Mouse (Mus musculus) ovary, adult 10 weeks (tissue): ENCODE data around the gene Sgta. TPM values are rescaled to one million over a fixed set of nuclear protein-coding genes. Genes with fewer than 3 reads are reported as not detected.

Source experiments
- polyA plus RNA-seq: library from polyadenylated mRNA; stranded (reverse); fragments of 350-450 nt; fragmentation: Illumina TruSeq; extraction: RNeasy Lipid Tissue Mini Kit (QIAGEN cat#74804); gene quantifications from one replicate; pipeline ENCODE4 v1.2.3, GENCODE M21; 2014

Gene Sgta
- polyA plus RNA-seq: 0.66 TPM

GRCm38 (mm10) chr10:81059603-81060543, at the start of gene Sgta:
Gene Sgta (minus strand): TSS chr10:81060181.

GRCm38 (mm10) chr10:81105565-81106112, 45.7 kb upstream of the Sgta start, which contains the start of gene Map2k2:
Gene Map2k2 (plus strand): TSS chr10:81105915.

DNA sequence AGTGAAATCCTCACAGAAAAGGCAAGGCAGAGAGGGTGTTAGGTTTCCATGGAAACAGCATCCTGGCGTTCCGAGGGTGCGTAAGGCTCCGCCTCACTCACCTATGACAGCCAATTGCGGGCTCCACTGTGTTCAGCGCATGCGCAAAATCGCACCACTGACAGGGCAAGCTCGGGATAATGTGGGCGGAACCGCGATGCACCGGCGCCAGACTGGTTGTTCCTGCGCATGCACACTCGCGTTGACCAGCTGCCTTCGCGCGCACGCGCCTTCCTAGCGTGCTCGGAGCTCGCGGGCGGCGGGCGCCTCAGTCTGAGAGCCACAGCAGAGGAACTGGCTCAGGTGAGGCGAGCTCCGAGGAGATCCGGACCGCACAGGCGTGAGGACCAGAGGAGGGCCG, 9.9 kb upstream of the Sgta start, which contains the start of gene Thop1:
TSS of gene Thop1 (plus strand) at position 200 of the 400 bp plus-strand sequence.

DNA sequence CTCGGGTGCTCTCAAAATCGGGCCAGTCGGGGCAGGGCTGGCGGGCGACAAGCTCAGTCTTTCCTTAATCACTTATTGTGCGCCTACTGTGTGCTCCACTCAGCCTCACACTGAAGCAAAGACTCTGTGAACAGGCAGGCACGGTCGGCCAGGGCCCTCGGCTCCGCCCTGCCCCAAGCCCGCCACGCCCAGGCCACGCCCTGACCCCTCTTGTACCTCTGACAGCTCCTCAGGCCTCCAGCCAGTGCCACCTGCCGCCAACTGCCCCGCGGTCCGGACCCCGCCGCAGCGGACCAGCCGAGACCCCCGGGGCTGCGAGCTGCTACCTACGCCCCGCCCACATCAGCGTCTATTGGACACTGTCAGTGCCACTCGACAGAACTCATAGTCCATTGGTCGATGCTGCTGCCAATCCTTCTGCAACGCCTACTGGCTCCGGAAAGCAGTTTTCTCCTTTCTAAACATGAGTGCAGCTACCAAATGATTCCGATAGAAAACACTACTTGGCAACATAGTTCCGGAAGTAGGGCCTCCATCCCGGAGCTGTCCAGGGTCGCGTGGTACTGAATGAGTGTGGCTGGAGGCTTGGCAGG, 22.9 kb downstream of the Sgta start, which contains the start of gene Slc39a3:
TSS of gene Slc39a3 (minus strand) at position 439 of the 593 bp plus-strand sequence.

GRCm38 (mm10) chr10:81025639-81026275, 34.2 kb downstream of the Sgta start, which contains the start of gene Diras1:
Gene Diras1 (minus strand): TSS chr10:81025662.

DNA sequence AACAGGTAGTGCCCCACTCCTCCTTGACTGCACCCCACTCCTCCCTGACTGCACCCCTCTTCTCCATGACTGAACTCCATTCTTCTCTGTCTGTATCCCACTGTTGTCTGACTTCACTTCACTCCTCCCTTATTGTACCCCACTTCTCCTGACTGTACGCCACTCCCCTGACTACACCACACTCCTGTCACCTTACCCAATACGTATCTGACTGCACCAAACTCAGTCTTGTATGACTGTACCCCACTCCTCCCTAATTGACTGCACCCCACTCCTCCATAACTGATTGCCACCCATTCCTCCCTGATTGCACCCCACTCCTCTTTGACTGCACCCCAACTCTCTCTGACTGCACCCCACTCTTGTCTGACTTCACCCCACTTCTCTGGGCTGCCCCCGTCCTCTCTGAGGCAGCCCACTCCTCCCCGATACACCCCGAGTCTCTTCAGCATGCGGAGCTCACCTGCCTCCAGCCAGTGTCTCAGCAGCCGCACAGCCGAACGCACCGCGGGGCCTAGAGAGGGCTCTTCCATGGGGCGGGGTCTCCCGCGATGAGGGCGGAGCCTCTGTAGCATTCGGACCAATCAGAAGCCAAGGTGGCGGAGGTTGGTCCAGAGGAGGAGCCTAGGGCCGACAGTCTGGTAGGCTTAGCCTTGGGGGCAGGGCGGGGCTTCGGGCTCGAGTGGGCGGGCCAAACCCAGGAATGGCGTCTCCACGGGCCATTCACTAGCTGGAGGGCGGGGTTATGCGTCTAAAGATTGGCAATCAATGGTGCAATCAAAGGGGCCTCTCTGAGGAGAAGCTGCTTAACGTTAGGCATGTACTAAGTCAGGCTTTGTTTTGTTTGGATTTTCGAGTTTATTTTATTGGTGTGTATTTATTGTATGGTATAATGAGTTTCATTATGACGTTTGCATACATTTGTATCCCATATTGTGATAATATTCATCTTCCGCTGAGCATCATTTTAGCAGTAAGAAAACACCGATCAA, 45.3 kb downstream of the Sgta start, which contains the start of gene Gng7:
TSS of gene Gng7 (minus strand) at position 553 of the 992 bp plus-strand sequence.

Other genes with a start within 250 kb of the Sgta start
- gene Jsrp1, start 246.7 kb downstream of the Sgta start, polyA plus RNA-seq: not detected
- gene Oaz1, start 233.5 kb downstream of the Sgta start, polyA plus RNA-seq: 134 TPM
- gene Lingo3, start 216.1 kb downstream of the Sgta start, polyA plus RNA-seq: not detected
- 3.4 TPM for gene Lsm7, start 205.0 kb downstream of the Sgta start, polyA plus RNA-seq
- not detected for gene Sppl2b, start 204.9 kb downstream of the Sgta start, polyA plus RNA-seq
- not detected for gene Tmprss9, start 188.3 kb downstream of the Sgta start, polyA plus RNA-seq
- gene Timm13, start 159.2 kb downstream of the Sgta start, polyA plus RNA-seq: not detected
- 0.51 TPM for gene Lmnb2, start 141.9 kb downstream of the Sgta start, polyA plus RNA-seq
- 8.4 TPM for gene Gadd45b, start 130.1 kb downstream of the Sgta start, polyA plus RNA-seq
- 6.8 TPM for gene Gng7, start 45.2 kb downstream of the Sgta start, polyA plus RNA-seq
- gene Diras1, start 34.5 kb downstream of the Sgta start, polyA plus RNA-seq: not detected
- 0.29 TPM for gene Slc39a3, start 22.8 kb downstream of the Sgta start, polyA plus RNA-seq
- gene Thop1, start 9.9 kb upstream of the Sgta start, polyA plus RNA-seq: not detected
- 0.77 TPM for gene Creb3l3, start 38.7 kb upstream of the Sgta start, polyA plus RNA-seq
- 1.1 TPM for gene Map2k2, start 45.7 kb upstream of the Sgta start, polyA plus RNA-seq
- 17.8 TPM for gene Zbtb7a, start 75.0 kb upstream of the Sgta start, polyA plus RNA-seq
- 0.46 TPM for gene Pias4, start 107.7 kb upstream of the Sgta start, polyA plus RNA-seq
- gene Eef2, start 116.5 kb upstream of the Sgta start, polyA plus RNA-seq: 6.8 TPM
- not detected for gene Dapk3, start 122.8 kb upstream of the Sgta start, polyA plus RNA-seq
- not detected for gene 4930442H23Rik, start 123.7 kb upstream of the Sgta start, polyA plus RNA-seq
- gene Nmrk2, start 141.9 kb upstream of the Sgta start, polyA plus RNA-seq: not detected
- not detected for gene Atcay, start 170.7 kb upstream of the Sgta start, polyA plus RNA-seq
- 0.66 TPM for gene Zfr2, start 173.0 kb upstream of the Sgta start, polyA plus RNA-seq
- gene Matk, start 192.8 kb upstream of the Sgta start, polyA plus RNA-seq: not detected
- not detected for gene Mrpl54, start 206.8 kb upstream of the Sgta start, polyA plus RNA-seq
- gene Apba3, start 206.8 kb upstream of the Sgta start, polyA plus RNA-seq: not detected
- not detected for gene Tjp3, start 231.4 kb upstream of the Sgta start, polyA plus RNA-seq
- gene Pip5k1c, start 232.8 kb upstream of the Sgta start, polyA plus RNA-seq: 2.6 TPM